Mouse (Mus musculus): ENCODE results near the gene Olfr178. TPM values are rescaled to one million over a fixed set of nuclear protein-coding genes. Genes with fewer than 3 reads are reported as not detected.

The Olfr178 gene
- not detected in 2 replicates for polyA plus RNA-seq (2016; fragmentation: Nextera tagmentation; extraction: Ambion mirVana)

GRCm38 (mm10) chr16:58891963-58892362 is at the start of gene Olfr178:
Gene Olfr178, minus strand, starts transcription at chr16:58892063.
- Histone ChIP-seq H3K4me3 (no peak within 1 kb of the TSS), H3K9me3 (0 out of 2 replicates have a peak, but pooled peaks cover 4% of the 10 kb centered on the region), H3K4me1 (replicated peaks) (no peaks in the 10 kb centered on the region), H3K27me3 (ENCODE audit: insufficient read depth, poor library complexity, severe bottlenecking) (no peaks in the 10 kb centered on the region), H3K36me3 (no peaks in the 10 kb centered on the region), H3K27ac (no peak within 1 kb of the TSS)
- WGBS = 91% methylated on average over 3 of the region's 3 CpGs
- DNase-seq (ENCODE audit: low spot score) = no peak

GRCm38 (mm10) chr16:58929292-58929691 is 37.4 kb upstream of the Olfr178 start, which contains the start of gene Olfr180:
Gene Olfr180, minus strand, starts transcription at chr16:58929392.
- 86% methylated on average over 4 of the region's 4 CpGs for WGBS
- Histone ChIP-seq H3K36me3 (no peaks in the 10 kb centered on the region), H3K4me3 (no peak within 1 kb of the TSS), H3K27ac (no peak within 1 kb of the TSS), H3K9me3 (0 out of 2 replicates have a peak, but pooled peaks cover 3% of the 10 kb centered on the region), H3K4me1 (replicated peaks) (no peaks in the 10 kb centered on the region), H3K27me3 (ENCODE audit: insufficient read depth, poor library complexity, severe bottlenecking) (no peaks in the 10 kb centered on the region)
- DNase-seq (ENCODE audit: low spot score) = no peak

DNA sequence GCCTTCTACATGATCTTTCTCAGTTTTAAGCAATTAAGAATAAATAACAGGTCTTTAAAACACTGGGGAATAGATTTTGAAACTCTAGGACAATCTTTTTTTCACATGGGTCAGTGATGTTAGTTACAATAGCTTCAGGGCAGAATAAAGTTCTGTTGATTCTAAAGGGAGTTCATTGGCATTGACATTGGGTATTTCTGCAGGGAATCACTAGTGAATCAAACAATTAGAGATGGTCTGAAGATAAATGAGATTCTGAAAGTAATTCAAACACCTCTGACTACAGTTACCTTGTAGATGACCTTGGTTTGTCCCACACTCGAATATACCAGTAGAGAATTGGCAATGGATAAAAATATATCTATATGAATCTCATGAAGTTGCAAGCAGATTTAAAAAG is 36.8 kb upstream of the Olfr178 start, which contains the start of gene Olfr181:
Gene Olfr181, minus strand, starts transcription at position 101 of the 400 bp plus-strand sequence.
- WGBS = 67% methylated on average over 1 of the region's 1 CpGs
- Histone ChIP-seq H3K4me1 (replicated peaks) (no peaks in the 10 kb centered on the region), H3K4me3 (no peak within 1 kb of the TSS), H3K36me3 (no peaks in the 10 kb centered on the region), H3K9me3 (0 out of 2 replicates have a peak, but pooled peaks cover 3% of the 10 kb centered on the region), H3K27ac (no peak within 1 kb of the TSS), H3K27me3 (ENCODE audit: insufficient read depth, poor library complexity, severe bottlenecking) (no peaks in the 10 kb centered on the region)
- DNase-seq (ENCODE audit: low spot score) = no peak

GRCm38 (mm10) chr16:58884416-58884815 is 7.4 kb downstream of the Olfr178 start:
- DNase-seq (ENCODE audit: low spot score) = no peak

DNA sequence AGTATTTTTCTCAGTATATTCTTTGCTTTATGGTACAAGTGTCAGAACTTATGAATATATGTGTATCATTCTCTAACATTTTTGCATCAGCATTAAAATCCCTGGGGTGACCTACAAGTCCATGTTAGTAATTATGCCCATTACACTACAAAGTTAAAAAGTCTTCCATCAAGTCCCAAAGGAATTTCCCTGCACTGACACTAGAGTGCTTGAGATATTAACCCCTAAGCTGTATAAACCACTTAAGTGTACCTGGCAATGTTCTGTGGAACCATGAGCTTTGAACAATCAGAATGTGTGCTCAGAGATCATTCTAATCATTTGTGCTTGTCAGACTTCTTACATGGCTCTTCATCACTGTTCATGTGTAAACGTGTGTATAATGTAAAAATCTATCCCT is 17.2 kb downstream of the Olfr178 start, which contains the start of gene Olfr177:
Gene Olfr177, minus strand, starts transcription at position 101 of the 400 bp plus-strand sequence.
- no peak within 1 kb of the TSS for H3K27ac ChIP-seq
- no peaks in the 10 kb centered on the region for H3K9me3 ChIP-seq
- 69% methylated on average over 1 of the region's 1 CpGs for WGBS
- no peak for DNase-seq (ENCODE audit: low spot score)
- H3K4me1 ChIP-seq (replicated peaks) = no peaks in the 10 kb centered on the region
- H3K36me3 ChIP-seq = no peaks in the 10 kb centered on the region
- no peaks in the 10 kb centered on the region for H3K27me3 ChIP-seq (ENCODE audit: insufficient read depth, poor library complexity, severe bottlenecking)
- H3K4me3 ChIP-seq = no peak within 1 kb of the TSS

More at GRCm38 (mm10) chr16:58884416-58884815, 7.4 kb downstream of the Olfr178 start:
- Histone ChIP-seq H3K27me3 (ENCODE audit: insufficient read depth, poor library complexity, severe bottlenecking) (no peaks in the 10 kb centered on the region), H3K9me3 (0 out of 2 replicates have a peak, but pooled peaks cover 3% of the 10 kb centered on the region), H3K27ac (no peak overlapping the region), H3K4me1 (replicated peaks) (no peaks in the 10 kb centered on the region), H3K4me3 (no peak overlapping the region), H3K36me3 (no peaks in the 10 kb centered on the region)
- 94% methylated on average over 2 of the region's 2 CpGs for WGBS

- no peaks in the 10 kb centered on the region for H3K27me3 ChIP-seq (ENCODE audit: insufficient read depth, poor library complexity, severe bottlenecking)
- DNase-seq (ENCODE audit: low spot score) = no peak
- 68% methylated on average over 1 of the region's 1 CpGs for WGBS
Measured at GRCm38 (mm10) chr16:58861479-58861878, 30.4 kb downstream of the Olfr178 start.

DNA sequence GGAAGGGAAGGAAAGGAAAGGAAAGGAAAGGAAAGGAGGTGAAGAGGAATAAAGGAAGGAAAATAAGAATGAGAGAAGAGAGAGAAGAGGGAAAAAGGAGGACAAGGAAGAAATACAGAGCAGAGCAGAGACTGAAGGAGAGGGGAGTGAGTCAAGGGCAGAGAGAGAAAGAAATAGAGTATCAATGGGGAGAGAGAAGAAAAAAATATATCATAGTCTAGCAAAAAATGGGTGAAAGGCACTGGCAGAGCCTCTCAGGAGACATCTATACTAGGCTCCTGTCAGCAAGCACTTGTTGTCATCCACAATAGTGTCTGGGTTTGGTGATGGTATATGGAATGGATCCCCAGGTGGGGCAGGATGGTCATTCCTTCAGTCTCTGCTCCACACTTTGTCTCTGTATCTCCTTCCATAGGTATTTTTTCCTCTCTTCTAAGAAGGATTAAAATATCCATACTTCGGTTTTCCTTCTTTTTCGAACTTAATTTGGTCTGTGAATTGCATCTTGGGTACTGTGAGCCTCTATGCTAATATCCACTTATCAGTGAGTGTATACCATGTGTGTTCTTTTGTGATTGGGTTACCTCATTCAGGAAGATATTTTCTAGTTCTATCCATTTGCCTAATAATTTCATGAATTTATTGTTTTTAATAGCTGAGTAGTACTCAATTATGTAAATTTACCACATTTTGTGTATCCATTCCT is 31.7 kb downstream of the Olfr178 start:
- DNase-seq (ENCODE audit: low spot score) = no peak
- H3K4me1 ChIP-seq (replicated peaks) = no peaks in the 10 kb centered on the region
- H3K9me3 ChIP-seq = no peaks in the 10 kb centered on the region
- WGBS = 92% methylated on average over 2 of the region's 2 CpGs
- H3K4me3 ChIP-seq = no peak overlapping the region
- no peaks in the 10 kb centered on the region for H3K27me3 ChIP-seq (ENCODE audit: insufficient read depth, poor library complexity, severe bottlenecking)
- H3K36me3 ChIP-seq = no peaks in the 10 kb centered on the region
- H3K27ac ChIP-seq = no peak overlapping the region

More at GRCm38 (mm10) chr16:58861479-58861878, 30.4 kb downstream of the Olfr178 start:
- Histone ChIP-seq H3K9me3 (no peaks in the 10 kb centered on the region), H3K4me1 (replicated peaks) (no peaks in the 10 kb centered on the region), H3K27ac (no peak overlapping the region), H3K36me3 (no peaks in the 10 kb centered on the region), H3K4me3 (no peak overlapping the region)

Other genes starting within 250 kb of the Olfr178 start
- gene Cpox, start 221.8 kb downstream of the Olfr178 start, polyA plus RNA-seq (2016; fragmentation: Nextera tagmentation; extraction: Ambion mirVana) = 20.0 and 27.8 TPM in 2 replicates
- not detected in 2 replicates for gene Gpr15, start 173.0 kb downstream of the Olfr178 start, polyA plus RNA-seq (2016; fragmentation: Nextera tagmentation; extraction: Ambion mirVana)
- 98.7 and 105 TPM in 2 replicates for gene Cldnd1, start 164.2 kb downstream of the Olfr178 start, polyA plus RNA-seq (2016; fragmentation: Nextera tagmentation; extraction: Ambion mirVana)
- not detected in 2 replicates for gene Olfr172, start 128.9 kb downstream of the Olfr178 start, polyA plus RNA-seq (2016; fragmentation: Nextera tagmentation; extraction: Ambion mirVana)
- not detected in 2 replicates for gene Olfr173, start 91.8 kb downstream of the Olfr178 start, polyA plus RNA-seq (2016; fragmentation: Nextera tagmentation; extraction: Ambion mirVana)
- gene Olfr175-ps1, start 65.3 kb downstream of the Olfr178 start, polyA plus RNA-seq (2016; fragmentation: Nextera tagmentation; extraction: Ambion mirVana) = not detected in 2 replicates
- gene Olfr177, start 17.3 kb downstream of the Olfr178 start, polyA plus RNA-seq (2016; fragmentation: Nextera tagmentation; extraction: Ambion mirVana) = not detected in 2 replicates
- not detected in 2 replicates for gene Olfr181, start 36.7 kb upstream of the Olfr178 start, polyA plus RNA-seq (2016; fragmentation: Nextera tagmentation; extraction: Ambion mirVana)
- gene Olfr180, start 37.3 kb upstream of the Olfr178 start, polyA plus RNA-seq (2016; fragmentation: Nextera tagmentation; extraction: Ambion mirVana) = not detected in 2 replicates
- gene Olfr183, start 103.3 kb upstream of the Olfr178 start, polyA plus RNA-seq (2016; fragmentation: Nextera tagmentation; extraction: Ambion mirVana) = not detected in 2 replicates
- gene Olfr186, start 138.2 kb upstream of the Olfr178 start, polyA plus RNA-seq (2016; fragmentation: Nextera tagmentation; extraction: Ambion mirVana) = not detected in 2 replicates
- not detected in 2 replicates for gene Olfr187, start 147.7 kb upstream of the Olfr178 start, polyA plus RNA-seq (2016; fragmentation: Nextera tagmentation; extraction: Ambion mirVana)
- gene Olfr190, start 185.9 kb upstream of the Olfr178 start, polyA plus RNA-seq (2016; fragmentation: Nextera tagmentation; extraction: Ambion mirVana) = not detected in 2 replicates
- not detected in 2 replicates for gene Olfr191, start 197.8 kb upstream of the Olfr178 start, polyA plus RNA-seq (2016; fragmentation: Nextera tagmentation; extraction: Ambion mirVana)
- gene Olfr193, start 219.8 kb upstream of the Olfr178 start, polyA plus RNA-seq (2016; fragmentation: Nextera tagmentation; extraction: Ambion mirVana) = not detected in 2 replicates
- not detected in 2 replicates for gene Olfr194, start 229.0 kb upstream of the Olfr178 start, polyA plus RNA-seq (2016; fragmentation: Nextera tagmentation; extraction: Ambion mirVana)